In genomic region chr11:40873002-40873401, GRCm38 (mm10) we compare ENCODE assay signal across 18 mouse cellular contexts.
A peak's percentile ranks its signal among the peaks of the same experiment; 100 is the strongest.
DNase-seq lines count a peak whose midpoint lies in the region; ATAC-seq and TF ChIP-seq lines count a peak whose summit lies in the region.
"Had no signal": no experiment of that assay in that cellular context is flagged by ENCODE, and none has a peak within 500 bp of the region (broad histone marks: within the 10 kb centered on the region; RNA-seq: fewer than 3 reads in every experiment).

No protein-coding gene starts in this region.

- H3K9ac ChIP-seq in midbrain, embryonic 16.5 days (ENCODE audit: low read depth, low read length), result no peak overlapping the region
- H3K9ac ChIP-seq: embryonic facial prominence, embryonic 12.5 days had no signal

- no peaks in the 10 kb centered on the region for H3K36me3 ChIP-seq in midbrain, embryonic 16.5 days (ENCODE audit: control insufficient read depth, insufficient read depth, low read length)
- H3K36me3 ChIP-seq: embryonic facial prominence, embryonic 10.5 days; embryonic facial prominence, embryonic 12.5 days had no signal

- intact Hi-C loops in left cerebral cortex, adult 2 months (cut with DNase I), result loop anchor here (5.0 kb wide), 1 partner anchor 91 kb away; no protein-coding TSS in a partner anchor

- 93% methylated on average over 2 of the region's 2 CpGs for WGBS in midbrain, embryonic 16.5 days

- no peak for DNase-seq in frontal cortex, postnatal 36 days (ENCODE audit: low spot score in 2 of 2)
- no peak for DNase-seq in left cerebral cortex, adult 2 months (ENCODE audit: extremely low spot score in 1 of 2, low spot score in 2 of 2)
- no peak for DNase-seq in left cerebral cortex, adult 9 months (ENCODE audit: low spot score in 2 of 2)
- peak; percentile 58 for DNase-seq in telencephalon, adult 2 months (ENCODE audit: low read depth, low spot score)
- DNase-seq: adrenal gland, adult 2 months; adrenal gland, postnatal 10 days; adrenal gland, postnatal 25 days; cerebellum, adult 11-12 months; cerebellum, adult 2 months; cerebellum, adult 9-10 months; cerebellum, postnatal 10 days; cerebellum, postnatal 25 days had no signal

- no peaks in the 10 kb centered on the region for H3K9me3 ChIP-seq in midbrain, embryonic 16.5 days (replicated peaks; ENCODE audit: control insufficient read depth, low read length, poor library complexity, severe bottlenecking)
- H3K9me3 ChIP-seq: embryonic facial prominence, embryonic 10.5 days; embryonic facial prominence, embryonic 12.5 days had no signal

- no peaks in the 10 kb centered on the region for H3K4me1 ChIP-seq in midbrain, embryonic 16.5 days (ENCODE audit: control insufficient read depth, insufficient read depth, low read length)
- H3K4me1 ChIP-seq: embryonic facial prominence, embryonic 10.5 days; embryonic facial prominence, embryonic 12.5 days had no signal

- ATAC-seq in frontal cortex, adult (ENCODE audit: low TSS enrichment), result peak; percentile 91
- ATAC-seq in midbrain, embryonic 16.5 days, result no peak
- ATAC-seq: forebrain, embryonic 14.5 days; forebrain, embryonic 16.5 days had no signal

- peak overlapping the region; percentile 50 for H3K27ac ChIP-seq in left cerebral cortex, adult 2 months
- no peak overlapping the region for H3K27ac ChIP-seq in midbrain, embryonic 16.5 days (ENCODE audit: low read length)
- H3K27ac ChIP-seq: embryonic facial prominence, embryonic 10.5 days; embryonic facial prominence, embryonic 12.5 days had no signal

- no peaks in the 10 kb centered on the region for H3K27me3 ChIP-seq in midbrain, embryonic 16.5 days (ENCODE audit: control insufficient read depth, insufficient read depth, low read depth, low read length)
- H3K27me3 ChIP-seq: embryonic facial prominence, embryonic 12.5 days had no signal

- no peak overlapping the region for H3K4me2 ChIP-seq in midbrain, embryonic 16.5 days (ENCODE audit: low read length)
- H3K4me2 ChIP-seq: embryonic facial prominence, embryonic 12.5 days had no signal

- H3K4me3 ChIP-seq in left cerebral cortex, adult 2 months, result no peak overlapping the region
- H3K4me3 ChIP-seq in midbrain, embryonic 16.5 days (ENCODE audit: low read depth, low read length), result no peak overlapping the region
- H3K4me3 ChIP-seq: embryonic facial prominence, embryonic 10.5 days; embryonic facial prominence, embryonic 12.5 days had no signal

- no peak for TF ChIP-seq CTCF in left cerebral cortex, adult 2 months (IDR thresholded peaks at IDR 0.05)
